Mouse (Mus musculus): Measurements from ENCODE around the gene Nup214. TPM values are rescaled to one million over a fixed set of nuclear protein-coding genes. Genes with fewer than 3 reads are reported as not detected.
A peak's percentile ranks its signal among the peaks of the same experiment; 100 is the strongest.

The Nup214 gene
- 70.9 and 75.7 TPM in 2 replicates for polyA plus RNA-seq (2014; fragmentation: Nextera tagmentation; extraction: Ambion mirVana)

DNA sequence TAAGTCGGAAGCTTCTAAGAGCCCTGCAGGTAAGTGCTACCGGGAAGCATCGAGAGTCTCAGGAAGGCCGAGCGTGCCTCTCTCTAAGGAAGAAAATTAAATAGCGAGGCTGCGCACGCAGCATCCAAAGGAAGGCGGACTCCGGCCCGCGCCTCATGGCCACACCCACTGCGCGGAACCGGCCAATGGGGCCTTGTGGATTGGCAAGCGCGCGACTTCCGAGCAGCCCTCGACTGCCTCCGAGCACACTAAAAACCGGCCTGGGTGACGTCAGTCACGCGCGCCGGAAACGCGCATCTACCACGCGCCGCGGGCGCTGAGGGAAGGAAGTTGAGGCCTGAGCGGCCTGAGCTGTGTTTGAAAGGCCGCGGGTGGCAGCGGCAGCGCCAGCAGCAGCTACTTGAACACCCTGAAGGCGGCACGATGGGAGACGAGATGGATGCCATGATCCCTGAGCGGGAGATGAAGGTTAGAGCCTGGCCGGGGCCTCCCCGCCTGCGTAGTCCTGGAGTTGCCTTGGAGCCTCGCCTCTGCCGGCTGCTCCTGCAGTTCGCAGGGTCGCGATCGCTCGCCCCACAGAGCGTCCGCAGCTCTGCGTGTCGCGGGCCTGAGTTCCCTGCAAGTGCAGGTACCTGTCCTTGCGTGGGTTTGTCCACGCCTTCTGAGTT, at the start of gene Nup214:
Nup214 (plus strand) TSS at position 296 of the 668 bp plus-strand sequence.
- no peaks in the 10 kb centered on the region for H3K9me3 ChIP-seq (ENCODE audit: control insufficient read depth, low read length)
- H3K4me2 ChIP-seq (ENCODE audit: low read length), result peak within 1 kb of the TSS; percentile 98
- peak within 1 kb of the TSS; percentile 69; the same call in 1 of the 2 replicates for H3K27ac ChIP-seq (ENCODE audit: low read depth)
- peaks cover 9% of the 10 kb centered on the region for H3K4me1 ChIP-seq (replicated peaks; ENCODE audit: control insufficient read depth, insufficient read depth, low read length)
- ATAC-seq (replicated peaks; ENCODE audit: low FRiP score, low TSS enrichment, low read depth) (peak; percentile 99), DNase-seq (ENCODE audit: low spot score) (peak; percentile 100)
- WGBS, result under 1% methylated on average over 60 of the region's 60 CpGs
- no peaks in the 10 kb centered on the region for H3K27me3 ChIP-seq (replicated peaks; ENCODE audit: control insufficient read depth, insufficient read depth, low read length)
- peaks cover 42% of the 10 kb centered on the region for H3K36me3 ChIP-seq (ENCODE audit: control insufficient read depth, insufficient read depth, low read length)
- H3K4me3 ChIP-seq (ENCODE audit: low read depth, low read length), result peak within 1 kb of the TSS; percentile 99
- peak within 1 kb of the TSS; percentile 94 for H3K9ac ChIP-seq (ENCODE audit: low read length)

DNA sequence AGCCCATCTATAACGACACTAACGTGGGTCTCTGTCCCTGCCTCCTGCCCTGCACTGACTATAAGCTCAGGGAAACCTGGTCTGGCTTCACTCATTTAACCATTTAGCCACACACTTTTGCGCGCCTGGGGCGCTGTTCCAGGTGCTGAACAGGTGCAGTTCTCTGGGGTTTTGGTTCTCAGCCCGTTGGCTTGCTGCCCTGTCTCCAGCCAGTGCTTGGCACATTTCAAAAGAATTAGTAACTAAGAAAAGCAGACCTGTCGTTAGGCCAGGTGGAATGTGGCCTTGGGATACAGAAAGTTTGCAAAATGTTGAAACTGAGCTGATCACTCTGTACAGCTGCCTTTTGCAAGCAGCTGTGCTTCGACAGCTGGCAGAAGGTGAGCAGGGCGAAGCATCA, 49.4 kb upstream of the Nup214 start:
- Histone ChIP-seq H3K9me3 (ENCODE audit: control insufficient read depth, low read length) (no peaks in the 10 kb centered on the region), H3K36me3 (ENCODE audit: control insufficient read depth, insufficient read depth, low read length) (no peaks in the 10 kb centered on the region), H3K9ac (ENCODE audit: low read length) (no peak overlapping the region), H3K27me3 (replicated peaks; ENCODE audit: control insufficient read depth, insufficient read depth, low read length) (no peaks in the 10 kb centered on the region), H3K4me2 (ENCODE audit: low read length) (no peak overlapping the region), H3K27ac (ENCODE audit: low read depth) (no peak overlapping the region), H3K4me1 (replicated peaks; ENCODE audit: control insufficient read depth, insufficient read depth, low read length) (no peaks in the 10 kb centered on the region), H3K4me3 (ENCODE audit: low read depth, low read length) (no peak overlapping the region)
- ATAC-seq (replicated peaks; ENCODE audit: low FRiP score, low TSS enrichment, low read depth) (no peak), DNase-seq (ENCODE audit: low spot score) (peak; percentile 61)
- 24% methylated on average over 9 of the region's 9 CpGs for WGBS

- Histone ChIP-seq H3K4me2 (ENCODE audit: low read length) (no peak overlapping the region), H3K9ac (ENCODE audit: low read length) (no peak overlapping the region), H3K4me1 (replicated peaks; ENCODE audit: control insufficient read depth, insufficient read depth, low read length) (no peaks in the 10 kb centered on the region), H3K4me3 (ENCODE audit: low read depth, low read length) (no peak overlapping the region), H3K27me3 (replicated peaks; ENCODE audit: control insufficient read depth, insufficient read depth, low read length) (no peaks in the 10 kb centered on the region), H3K9me3 (ENCODE audit: control insufficient read depth, low read length) (no peaks in the 10 kb centered on the region), H3K27ac (ENCODE audit: low read depth) (no peak overlapping the region), H3K36me3 (ENCODE audit: control insufficient read depth, insufficient read depth, low read length) (no peaks in the 10 kb centered on the region)
- ATAC-seq (replicated peaks; ENCODE audit: low FRiP score, low TSS enrichment, low read depth) (no peak), DNase-seq (ENCODE audit: low spot score) (no peak)
- 59% methylated on average over 4 of the region's 4 CpGs for WGBS
Observed at GRCm38 (mm10) chr2:31925936-31926335, 48.3 kb upstream of the Nup214 start.

DNA sequence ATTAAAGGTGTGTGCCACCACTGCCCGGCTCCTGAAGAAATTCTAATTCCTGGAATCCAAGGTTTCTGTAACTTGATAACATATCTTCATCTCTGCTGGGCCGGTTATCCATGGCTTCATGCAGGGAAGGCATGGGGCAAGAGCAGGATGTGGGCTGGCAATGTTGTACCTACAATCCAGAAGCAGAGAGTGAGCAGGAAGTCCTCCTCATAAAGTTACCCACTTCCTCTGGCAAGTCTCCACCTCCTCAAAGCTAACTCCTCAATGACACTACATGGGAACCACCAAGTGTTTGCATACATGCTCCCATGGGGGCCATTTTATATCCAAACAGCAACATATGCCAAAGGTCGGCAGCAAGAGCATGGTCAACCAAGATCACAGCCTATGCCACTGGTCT, 44.6 kb upstream of the Nup214 start:
- DNase-seq (ENCODE audit: low spot score) (no peak), ATAC-seq (replicated peaks; ENCODE audit: low FRiP score, low TSS enrichment, low read depth) (no peak)
- Histone ChIP-seq H3K4me2 (ENCODE audit: low read length) (no peak overlapping the region), H3K4me1 (replicated peaks; ENCODE audit: control insufficient read depth, insufficient read depth, low read length) (no peaks in the 10 kb centered on the region), H3K27ac (ENCODE audit: low read depth) (no peak overlapping the region), H3K27me3 (replicated peaks; ENCODE audit: control insufficient read depth, insufficient read depth, low read length) (no peaks in the 10 kb centered on the region), H3K36me3 (ENCODE audit: control insufficient read depth, insufficient read depth, low read length) (no peaks in the 10 kb centered on the region), H3K4me3 (ENCODE audit: low read depth, low read length) (no peak overlapping the region), H3K9ac (ENCODE audit: low read length) (no peak overlapping the region), H3K9me3 (ENCODE audit: control insufficient read depth, low read length) (no peaks in the 10 kb centered on the region)
- WGBS, result 88% methylated on average over 3 of the region's 3 CpGs

DNA sequence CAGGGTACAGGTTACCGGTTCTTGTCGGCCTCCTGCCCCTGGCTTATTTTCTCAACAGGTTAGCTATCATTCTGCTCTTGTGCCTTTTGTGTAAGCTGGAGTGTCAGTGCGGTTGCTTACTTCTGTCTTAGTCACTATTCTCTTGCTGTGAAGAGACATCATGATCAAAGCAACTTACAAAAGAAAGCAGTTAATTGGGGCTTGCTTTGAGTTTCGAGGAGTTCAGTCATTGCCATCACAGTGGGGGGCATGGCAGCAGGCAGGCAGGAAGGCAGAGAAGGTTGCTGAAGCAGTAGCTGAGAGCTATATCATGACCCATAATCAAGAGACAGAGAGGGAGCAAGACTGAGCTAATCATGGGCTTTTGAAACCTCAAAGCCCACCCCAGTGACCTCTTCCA, 39.7 kb upstream of the Nup214 start:
- Histone ChIP-seq H3K9me3 (ENCODE audit: control insufficient read depth, low read length) (no peaks in the 10 kb centered on the region), H3K9ac (ENCODE audit: low read length) (no peak overlapping the region), H3K27ac (ENCODE audit: low read depth) (no peak overlapping the region), H3K4me3 (ENCODE audit: low read depth, low read length) (no peak overlapping the region), H3K4me2 (ENCODE audit: low read length) (no peak overlapping the region), H3K36me3 (ENCODE audit: control insufficient read depth, insufficient read depth, low read length) (no peaks in the 10 kb centered on the region), H3K27me3 (replicated peaks; ENCODE audit: control insufficient read depth, insufficient read depth, low read length) (no peaks in the 10 kb centered on the region), H3K4me1 (replicated peaks; ENCODE audit: control insufficient read depth, insufficient read depth, low read length) (no peaks in the 10 kb centered on the region)
- no peak for DNase-seq (ENCODE audit: low spot score)
- 51% methylated on average over 4 of the region's 4 CpGs for WGBS
- no peak for ATAC-seq (replicated peaks; ENCODE audit: low FRiP score, low TSS enrichment, low read depth)

- no peaks in the 10 kb centered on the region for H3K27me3 ChIP-seq (replicated peaks; ENCODE audit: control insufficient read depth, insufficient read depth, low read length)
- 17% methylated on average over 4 of the region's 4 CpGs for WGBS
- no peaks in the 10 kb centered on the region for H3K36me3 ChIP-seq (ENCODE audit: control insufficient read depth, insufficient read depth, low read length)
- H3K9ac ChIP-seq (ENCODE audit: low read length), result no peak overlapping the region
- no peak for ATAC-seq (replicated peaks; ENCODE audit: low FRiP score, low TSS enrichment, low read depth)
- H3K4me1 ChIP-seq (replicated peaks; ENCODE audit: control insufficient read depth, insufficient read depth, low read length), result no peaks in the 10 kb centered on the region
- H3K27ac ChIP-seq (ENCODE audit: low read depth), result no peak overlapping the region
- H3K4me2 ChIP-seq (ENCODE audit: low read length), result no peak overlapping the region
- no peak overlapping the region for H3K4me3 ChIP-seq (ENCODE audit: low read depth, low read length)
- no peaks in the 10 kb centered on the region for H3K9me3 ChIP-seq (ENCODE audit: control insufficient read depth, low read length)
- DNase-seq (ENCODE audit: low spot score), result no peak
Observed at GRCm38 (mm10) chr2:31935054-31935453, 39.2 kb upstream of the Nup214 start.

GRCm38 (mm10) chr2:31938298-31938697, 35.9 kb upstream of the Nup214 start:
- Histone ChIP-seq H3K4me2 (ENCODE audit: low read length) (no peak overlapping the region), H3K9me3 (ENCODE audit: control insufficient read depth, low read length) (no peaks in the 10 kb centered on the region), H3K27me3 (replicated peaks; ENCODE audit: control insufficient read depth, insufficient read depth, low read length) (no peaks in the 10 kb centered on the region), H3K27ac (ENCODE audit: low read depth) (no peak overlapping the region), H3K4me3 (ENCODE audit: low read depth, low read length) (no peak overlapping the region), H3K9ac (ENCODE audit: low read length) (no peak overlapping the region), H3K4me1 (replicated peaks; ENCODE audit: control insufficient read depth, insufficient read depth, low read length) (no peaks in the 10 kb centered on the region), H3K36me3 (ENCODE audit: control insufficient read depth, insufficient read depth, low read length) (no peaks in the 10 kb centered on the region)
- 59% methylated on average over 1 of the region's 1 CpGs for WGBS
- DNase-seq (ENCODE audit: low spot score), result no peak
- no peak for ATAC-seq (replicated peaks; ENCODE audit: low FRiP score, low TSS enrichment, low read depth)

- DNase-seq (ENCODE audit: low spot score) (no peak), ATAC-seq (replicated peaks; ENCODE audit: low FRiP score, low TSS enrichment, low read depth) (no peak)
- 70% methylated on average over 4 of the region's 4 CpGs for WGBS
Observed at GRCm38 (mm10) chr2:31943011-31943410, 31.2 kb upstream of the Nup214 start.

GRCm38 (mm10) chr2:31945580-31945979, 28.7 kb upstream of the Nup214 start:
- ATAC-seq (replicated peaks; ENCODE audit: low FRiP score, low TSS enrichment, low read depth) (no peak), DNase-seq (ENCODE audit: low spot score) (no peak)
- Histone ChIP-seq H3K4me1 (replicated peaks; ENCODE audit: control insufficient read depth, insufficient read depth, low read length) (no peaks in the 10 kb centered on the region), H3K27me3 (replicated peaks; ENCODE audit: control insufficient read depth, insufficient read depth, low read length) (no peaks in the 10 kb centered on the region), H3K4me2 (ENCODE audit: low read length) (no peak overlapping the region), H3K4me3 (ENCODE audit: low read depth, low read length) (no peak overlapping the region), H3K9ac (ENCODE audit: low read length) (no peak overlapping the region), H3K36me3 (ENCODE audit: control insufficient read depth, insufficient read depth, low read length) (no peaks in the 10 kb centered on the region), H3K9me3 (ENCODE audit: control insufficient read depth, low read length) (no peaks in the 10 kb centered on the region), H3K27ac (ENCODE audit: low read depth) (no peak overlapping the region)
- WGBS, result 74% methylated on average over 2 of the region's 2 CpGs

More at GRCm38 (mm10) chr2:31943011-31943410, 31.2 kb upstream of the Nup214 start:
- Histone ChIP-seq H3K36me3 (ENCODE audit: control insufficient read depth, insufficient read depth, low read length) (no peaks in the 10 kb centered on the region), H3K27ac (ENCODE audit: low read depth) (no peak overlapping the region), H3K4me3 (ENCODE audit: low read depth, low read length) (no peak overlapping the region), H3K9me3 (ENCODE audit: control insufficient read depth, low read length) (no peaks in the 10 kb centered on the region), H3K9ac (ENCODE audit: low read length) (no peak overlapping the region), H3K27me3 (replicated peaks; ENCODE audit: control insufficient read depth, insufficient read depth, low read length) (no peaks in the 10 kb centered on the region), H3K4me2 (ENCODE audit: low read length) (no peak overlapping the region), H3K4me1 (replicated peaks; ENCODE audit: control insufficient read depth, insufficient read depth, low read length) (no peaks in the 10 kb centered on the region)

All from intestine, embryonic 14.5 days (tissue).